ENCODE assay signal across 8 mouse cellular contexts in genomic region chr1:158953479-158954207, GRCm38 (mm10). TPM values are rescaled to one million over a fixed set of nuclear protein-coding genes. Genes with fewer than 3 reads are reported as not detected.
DNase-seq lines count a peak whose midpoint lies in the region; ATAC-seq lines count a peak whose summit lies in the region.

No protein-coding gene starts in this region.

- peaks cover 7% of the 10 kb centered on the region for H3K4me1 ChIP-seq in forebrain, embryonic 10.5 days
- H3K4me1 ChIP-seq in hindbrain, embryonic 12.5 days = no peaks in the 10 kb centered on the region
- no peaks in the 10 kb centered on the region for H3K4me1 ChIP-seq in stomach, embryonic 15.5 days

- H3K9ac ChIP-seq in hindbrain, embryonic 12.5 days = no peak overlapping the region
- H3K9ac ChIP-seq in stomach, embryonic 15.5 days = no peak overlapping the region

- ATAC-seq in hindbrain, embryonic 12.5 days (ENCODE audit: low FRiP score) = 0 out of 2 replicates have a peak, but pooled peaks have one; percentile 41
- ATAC-seq in megakaryocyte progenitor cell, adult 5-6 weeks (replicated peaks; ENCODE audit: poor library complexity) = peak; percentile 96
- peak; percentile 75 for ATAC-seq in stomach, embryonic 15.5 days (ENCODE audit: insufficient read depth, low FRiP score, low read depth)

- DNase-seq in layer of hippocampus, adult 11-12 months (ENCODE audit: low spot score) = peak; percentile 61
- DNase-seq in layer of hippocampus, adult 9-10 months (ENCODE audit: low spot score) = no peak
- peak; percentile 39 for DNase-seq in c-Kit-positive CD71-negative TER-119-negative erythroid progenitor cells, embryonic 14.5 days (ENCODE audit: low read depth)
- DNase-seq in forebrain, embryonic 10.5 days (ENCODE audit: extremely low spot score, low spot score) = peak; percentile 65
- DNase-seq in layer of hippocampus, postnatal 25 days (ENCODE audit: extremely low spot score in 1 of 2, low spot score in 1 of 2) = peak; percentile 42 to 67

- H3K27ac ChIP-seq in forebrain, embryonic 10.5 days = no peak overlapping the region
- H3K27ac ChIP-seq in hindbrain, embryonic 12.5 days = no peak overlapping the region
- no peak overlapping the region for H3K27ac ChIP-seq in stomach, embryonic 15.5 days

- no peaks in the 10 kb centered on the region for H3K36me3 ChIP-seq in forebrain, embryonic 10.5 days (replicated peaks)
- no peaks in the 10 kb centered on the region for H3K36me3 ChIP-seq in hindbrain, embryonic 12.5 days
- no peaks in the 10 kb centered on the region for H3K36me3 ChIP-seq in stomach, embryonic 15.5 days

- no peaks in the 10 kb centered on the region for H3K9me3 ChIP-seq in forebrain, embryonic 10.5 days
- H3K9me3 ChIP-seq in hindbrain, embryonic 12.5 days (replicated peaks) = no peaks in the 10 kb centered on the region
- H3K9me3 ChIP-seq in stomach, embryonic 15.5 days = no peaks in the 10 kb centered on the region

- 48% methylated on average over 6 of the region's 6 CpGs for WGBS in forebrain, embryonic 10.5 days
- WGBS in hindbrain, embryonic 12.5 days = 50% methylated on average over 6 of the region's 6 CpGs
- WGBS in stomach, embryonic 15.5 days = 39% methylated on average over 6 of the region's 6 CpGs

- H3K27me3 ChIP-seq in forebrain, embryonic 10.5 days (ENCODE audit: poor library complexity, severe bottlenecking) = no peaks in the 10 kb centered on the region
- no peaks in the 10 kb centered on the region for H3K27me3 ChIP-seq in hindbrain, embryonic 12.5 days
- no peaks in the 10 kb centered on the region for H3K27me3 ChIP-seq in stomach, embryonic 15.5 days (replicated peaks)

- H3K4me3 ChIP-seq in forebrain, embryonic 10.5 days = no peak overlapping the region
- H3K4me3 ChIP-seq in hindbrain, embryonic 12.5 days = no peak overlapping the region
- H3K4me3 ChIP-seq in stomach, embryonic 15.5 days (replicated peaks) = no peak overlapping the region

- H3K4me2 ChIP-seq in hindbrain, embryonic 12.5 days (replicated peaks) = no peak overlapping the region
- no peak overlapping the region for H3K4me2 ChIP-seq in stomach, embryonic 15.5 days

RNA-seq across cellular contexts. Expression of gene Pappa2, which starts 26.6 kb away (rescaled TPM):
- polyA plus RNA-seq in forebrain, embryonic 10.5 days (2016; fragmentation: Nextera tagmentation; extraction: Ambion mirVana) = 0.12 and 0.21 TPM in 2 replicates
- 1.7 and 2.3 TPM in 2 replicates for polyA plus RNA-seq in hindbrain, embryonic 12.5 days (2016; fragmentation: Nextera tagmentation; extraction: Ambion mirVana)
- 1 to 10 TPM; 1.1 to 1.3 TPM for total RNA-seq in layer of hippocampus, postnatal 25 days (2021)
- not detected in 2 replicates for total RNA-seq in megakaryocyte progenitor cell, adult 5-6 weeks (2015)
- total RNA-seq in megakaryocyte progenitor cell, adult 5-6 weeks (2017) = not detected in 2 replicates
- polyA plus RNA-seq in stomach, embryonic 15.5 days (2015; fragmentation: Nextera tagmentation; extraction: Ambion mirVana) = 0.71 and 0.94 TPM in 2 replicates

Comparison
In these comparisons a context has a peak if more than half of its experiments do, and no peak if none do; other contexts are left out.
1. ATAC-seq: peak in every context shown above with its lines; median percentile 96 in megakaryocyte progenitor cell, adult 5-6 weeks; 75 in stomach, embryonic 15.5 days; 41 in hindbrain, embryonic 12.5 days.